Mouse (Mus musculus): ENCODE results near the gene Cck. TPM values are rescaled to one million over a fixed set of nuclear protein-coding genes. Genes with fewer than 3 reads are reported as not detected.

Cck gene
- total and polyA plus RNA-seq, 3 experiments, result 0.35 TPM; not detected in 2

DNA sequence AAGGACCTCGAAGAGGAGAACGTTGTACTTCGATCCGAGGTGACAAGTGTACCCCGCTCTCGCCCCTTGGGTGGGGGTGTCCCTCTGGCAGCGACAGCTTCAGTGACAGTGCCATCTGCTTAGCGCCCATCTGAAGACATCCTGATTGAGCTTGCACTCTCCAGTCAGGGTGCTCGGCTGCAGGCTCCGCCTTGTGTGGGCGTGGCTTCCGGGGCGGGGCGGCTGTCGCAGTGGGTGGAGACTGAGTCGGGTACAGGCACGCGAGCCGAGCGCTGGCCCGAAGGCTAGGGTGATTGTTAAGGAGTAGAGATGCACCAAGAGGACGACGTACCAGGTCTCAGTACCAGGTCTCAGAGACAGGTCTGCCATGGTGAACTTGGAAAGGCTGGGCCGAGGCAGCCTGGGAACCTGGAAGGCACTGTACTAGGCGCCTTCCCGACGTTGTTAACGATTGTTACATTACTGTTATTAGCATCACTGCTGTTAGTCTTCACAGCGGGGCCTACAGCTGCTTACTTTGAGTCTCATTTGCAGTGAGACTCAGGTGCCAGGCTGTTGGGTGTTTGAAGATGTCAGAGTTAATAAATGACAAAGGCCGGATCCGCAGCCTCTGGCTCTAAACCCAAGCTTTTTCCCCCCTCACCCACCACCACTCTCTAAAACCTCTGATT, 51.7 kb downstream of the Cck start:
- Histone ChIP-seq H3K36me3 (ENCODE audit: control insufficient read depth, insufficient read depth, low read length) (no peaks in the 10 kb centered on the region), H3K79me2 (replicated peaks; ENCODE audit: control insufficient read depth, insufficient read depth, low read length) (0 out of 2 replicates have a peak, but pooled peaks cover 2% of the 10 kb centered on the region), H3K27ac (no peak overlapping the region), H3K9ac (ENCODE audit: low read depth, low read length) (no peak overlapping the region), H3K4me1 (ENCODE audit: control insufficient read depth, insufficient read depth, low read length) (peaks cover 1% of the 10 kb centered on the region; the same call in 1 of the 2 replicates), H3K27me3 (ENCODE audit: control insufficient read depth, insufficient read depth, low read length) (no peaks in the 10 kb centered on the region), H3K4me3 (no peak overlapping the region)
- DNase-seq, result no peak
- 73% methylated on average over 31 of the region's 31 CpGs for WGBS
- intact Hi-C loops (cut with DNase I), result loop anchor here (5.0 kb wide), 1 partner anchor 52 kb away; no protein-coding TSS in a partner anchor
- no peak for TF ChIP-seq CTCF (IDR thresholded peaks at IDR 0.05)
- TF ChIP-seq POLR2A (IDR thresholded peaks at IDR 0.05; ENCODE audit: insufficient read depth, low read depth, low read length), result no peak
- no peak for TF ChIP-seq EP300 (IDR thresholded peaks at IDR 0.05; ENCODE audit: insufficient read depth, low read depth, low read length)

DNA sequence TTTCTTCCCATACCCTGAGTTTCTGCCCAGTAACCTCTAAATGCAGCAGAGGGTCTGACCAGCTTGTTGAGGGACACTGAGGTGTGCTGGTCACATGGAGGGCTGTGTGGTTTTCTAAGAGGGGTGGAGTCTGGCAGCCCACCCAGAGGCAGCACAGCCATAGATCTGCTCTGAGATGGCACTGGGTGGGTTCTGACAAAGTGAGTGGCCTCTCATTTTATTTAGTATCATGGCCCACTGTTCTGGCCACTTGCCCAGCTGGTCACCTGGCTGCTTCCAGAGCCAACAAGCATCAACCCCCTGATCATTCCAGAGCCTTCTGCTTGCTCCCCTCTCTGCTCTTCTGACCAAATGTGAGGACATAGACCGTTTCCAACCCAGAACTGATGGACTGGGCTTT, 53.3 kb downstream of the Cck start:
- no peaks in the 10 kb centered on the region for H3K36me3 ChIP-seq (ENCODE audit: control insufficient read depth, insufficient read depth, low read length)
- no peak overlapping the region for H3K9ac ChIP-seq (ENCODE audit: low read depth, low read length)
- no peak overlapping the region for H3K27ac ChIP-seq
- 79% methylated on average over 1 of the region's 1 CpGs for WGBS
- peaks cover 1% of the 10 kb centered on the region; the same call in 1 of the 2 replicates for H3K4me1 ChIP-seq (ENCODE audit: control insufficient read depth, insufficient read depth, low read length)
- H3K79me2 ChIP-seq (replicated peaks; ENCODE audit: control insufficient read depth, insufficient read depth, low read length), result peaks cover 2% of the 10 kb centered on the region; the same call in 1 of the 2 replicates
- H3K27me3 ChIP-seq (ENCODE audit: control insufficient read depth, insufficient read depth, low read length), result no peaks in the 10 kb centered on the region
- intact Hi-C loops (cut with DNase I), result loop anchor here (5.0 kb wide), 1 partner anchor 50 kb away; no protein-coding TSS in a partner anchor
- no peak for DNase-seq
- no peak overlapping the region for H3K4me3 ChIP-seq
- TF ChIP-seq POLR2A (IDR thresholded peaks at IDR 0.05; ENCODE audit: insufficient read depth, low read depth, low read length), result no peak
- TF ChIP-seq EP300 (IDR thresholded peaks at IDR 0.05; ENCODE audit: insufficient read depth, low read depth, low read length), result no peak
- no peak for TF ChIP-seq CTCF (IDR thresholded peaks at IDR 0.05)

Other genes starting within 250 kb of the Cck start
- under 1 TPM; 0.18 to 0.30 TPM for gene Ulk4, start 218.5 kb downstream of the Cck start, total RNA-seq (2021)
- 0.47 and 2.3 TPM in 2 replicates for gene Ulk4, start 218.5 kb downstream of the Cck start, polyA plus RNA-seq (2012; rRNA removed)
- 100 to 1,000 TPM; 276 to 302 TPM for gene Trak1, start 198.2 kb downstream of the Cck start, total RNA-seq (2021)
- gene Trak1, start 198.2 kb downstream of the Cck start, polyA plus RNA-seq (2012; rRNA removed), result 170 and 204 TPM in 2 replicates
- not detected for gene Lyzl4, start 146.4 kb upstream of the Cck start, total RNA-seq (2021)
- 0.12 and 0.88 TPM in 2 replicates for gene Lyzl4, start 146.4 kb upstream of the Cck start, polyA plus RNA-seq (2012; rRNA removed)
- gene Vipr1, start 147.0 kb upstream of the Cck start, total RNA-seq (2021), result 1 to 10 TPM; 1.2 to 1.4 TPM
- 0.41 and 0.45 TPM in 2 replicates for gene Vipr1, start 147.0 kb upstream of the Cck start, polyA plus RNA-seq (2012; rRNA removed)
- 1 to 10 TPM; 3.9 to 5.0 TPM for gene Sec22c, start 209.8 kb upstream of the Cck start, total RNA-seq (2021)
- 6.7 and 9.5 TPM in 2 replicates for gene Sec22c, start 209.8 kb upstream of the Cck start, polyA plus RNA-seq (2012; rRNA removed)
- 100 to 1,000 TPM; 125 to 138 TPM for gene Ss18l2, start 214.6 kb upstream of the Cck start, total RNA-seq (2021)
- 103 and 154 TPM in 2 replicates for gene Ss18l2, start 214.6 kb upstream of the Cck start, polyA plus RNA-seq (2012; rRNA removed)
- 10 to 100 TPM; 28.7 to 33.1 TPM for gene Nktr, start 223.5 kb upstream of the Cck start, total RNA-seq (2021)
- 23.1 and 39.2 TPM in 2 replicates for gene Nktr, start 223.5 kb upstream of the Cck start, polyA plus RNA-seq (2012; rRNA removed)

Measured in heart, adult 2 months (tissue).